Mouse (Mus musculus): ENCODE data around the gene Smug1. TPM values are rescaled to one million over a fixed set of nuclear protein-coding genes. Genes with fewer than 3 reads are reported as not detected.
A peak's percentile ranks its signal among the peaks of the same experiment; 100 is the strongest.

Gene Smug1
- polyA plus RNA-seq, 1 experiment from 2014 or later = 13.0 TPM

GRCm38 (mm10) chr15:103202088-103202793, 35.3 kb upstream of the Smug1 start:
- peak; percentile 49; the same call in 1 of the 2 replicates for ATAC-seq (replicated peaks; ENCODE audit: low FRiP score, low read depth)
- Histone ChIP-seq H3K9ac (ENCODE audit: low read depth, low read length) (no peak overlapping the region), H3K27me3 (ENCODE audit: insufficient read depth, low read length) (no peaks in the 10 kb centered on the region), H3K27ac (peak overlapping the region; percentile 51), H3K36me3 (ENCODE audit: insufficient read depth, low read length) (peaks cover 49% of the 10 kb centered on the region), H3K4me3 (replicated peaks; ENCODE audit: low read depth, low read length) (no peak overlapping the region), H3K9me3 (replicated peaks; ENCODE audit: low read length) (no peaks in the 10 kb centered on the region), H3K4me2 (ENCODE audit: low read length) (no peak overlapping the region), H3K4me1 (replicated peaks; ENCODE audit: insufficient read depth, low read length) (peaks cover 2% of the 10 kb centered on the region; the same call in 1 of the 2 replicates)
- DNase-seq (ENCODE audit: low spot score) = peak; percentile 92
- 34% methylated on average over 6 of the region's 6 CpGs for WGBS
- TF ChIP-seq CTCF (IDR thresholded peaks at IDR 0.05; ENCODE audit: low read depth) = no peak

- H3K36me3 ChIP-seq (ENCODE audit: insufficient read depth, low read length) = peaks cover 48% of the 10 kb centered on the region
- no peaks in the 10 kb centered on the region for H3K9me3 ChIP-seq (replicated peaks; ENCODE audit: low read length)
- H3K4me1 ChIP-seq (replicated peaks; ENCODE audit: insufficient read depth, low read length) = peaks cover 2% of the 10 kb centered on the region; the same call in 1 of the 2 replicates
- 85% methylated on average over 4 of the region's 4 CpGs for WGBS
- no peak overlapping the region for H3K4me2 ChIP-seq (ENCODE audit: low read length)
- no peaks in the 10 kb centered on the region for H3K27me3 ChIP-seq (ENCODE audit: insufficient read depth, low read length)
- H3K27ac ChIP-seq = no peak overlapping the region
- no peak overlapping the region for H3K4me3 ChIP-seq (replicated peaks; ENCODE audit: low read depth, low read length)
- no peak for TF ChIP-seq CTCF (IDR thresholded peaks at IDR 0.05; ENCODE audit: low read depth)
- ATAC-seq (replicated peaks; ENCODE audit: low FRiP score, low read depth) (no peak), DNase-seq (ENCODE audit: low spot score) (no peak)
- no peak overlapping the region for H3K9ac ChIP-seq (ENCODE audit: low read depth, low read length)
Measured at GRCm38 (mm10) chr15:103197785-103198184, 30.9 kb upstream of the Smug1 start.

GRCm38 (mm10) chr15:103196835-103197234, 29.9 kb upstream of the Smug1 start:
- no peak for ATAC-seq (replicated peaks; ENCODE audit: low FRiP score, low read depth)
- no peak overlapping the region for H3K9ac ChIP-seq (ENCODE audit: low read depth, low read length)
- H3K4me2 ChIP-seq (ENCODE audit: low read length) = no peak overlapping the region
- WGBS = 85% methylated on average over 1 of the region's 1 CpGs
- H3K27me3 ChIP-seq (ENCODE audit: insufficient read depth, low read length) = no peaks in the 10 kb centered on the region
- peaks cover 2% of the 10 kb centered on the region; the same call in 1 of the 2 replicates for H3K4me1 ChIP-seq (replicated peaks; ENCODE audit: insufficient read depth, low read length)
- TF ChIP-seq CTCF (IDR thresholded peaks at IDR 0.05; ENCODE audit: low read depth) = no peak
- H3K36me3 ChIP-seq (ENCODE audit: insufficient read depth, low read length) = peaks cover 50% of the 10 kb centered on the region
- H3K9me3 ChIP-seq (replicated peaks; ENCODE audit: low read length) = no peaks in the 10 kb centered on the region
- H3K27ac ChIP-seq = no peak overlapping the region
- no peak overlapping the region for H3K4me3 ChIP-seq (replicated peaks; ENCODE audit: low read depth, low read length)
- no peak for DNase-seq (ENCODE audit: low spot score)

- Histone ChIP-seq H3K9me3 (replicated peaks; ENCODE audit: low read length) (no peaks in the 10 kb centered on the region), H3K27me3 (ENCODE audit: insufficient read depth, low read length) (no peaks in the 10 kb centered on the region), H3K27ac (no peak overlapping the region), H3K4me2 (ENCODE audit: low read length) (no peak overlapping the region), H3K36me3 (ENCODE audit: insufficient read depth, low read length) (peaks cover 31% of the 10 kb centered on the region), H3K4me3 (replicated peaks; ENCODE audit: low read depth, low read length) (no peak overlapping the region), H3K4me1 (replicated peaks; ENCODE audit: insufficient read depth, low read length) (peaks cover 5% of the 10 kb centered on the region), H3K9ac (ENCODE audit: low read depth, low read length) (no peak overlapping the region)
- TF ChIP-seq CTCF (IDR thresholded peaks at IDR 0.05; ENCODE audit: low read depth) = no peak
- ATAC-seq (replicated peaks; ENCODE audit: low FRiP score, low read depth) (no peak), DNase-seq (ENCODE audit: low spot score) (peak; percentile 58)
- WGBS = 64% methylated on average over 2 of the region's 2 CpGs
Measured at GRCm38 (mm10) chr15:103193606-103194005, 26.7 kb upstream of the Smug1 start.

GRCm38 (mm10) chr15:103190531-103191462, 23.9 kb upstream of the Smug1 start:
- Histone ChIP-seq H3K27me3 (ENCODE audit: insufficient read depth, low read length) (no peaks in the 10 kb centered on the region), H3K4me1 (replicated peaks; ENCODE audit: insufficient read depth, low read length) (peaks cover 5% of the 10 kb centered on the region), H3K27ac (peak overlapping the region; percentile 48; the same call in 1 of the 2 replicates), H3K36me3 (ENCODE audit: insufficient read depth, low read length) (peaks cover 11% of the 10 kb centered on the region; the same call in 1 of the 2 replicates), H3K9me3 (replicated peaks; ENCODE audit: low read length) (no peaks in the 10 kb centered on the region), H3K4me2 (ENCODE audit: low read length) (no peak overlapping the region), H3K4me3 (replicated peaks; ENCODE audit: low read depth, low read length) (no peak overlapping the region), H3K9ac (ENCODE audit: low read depth, low read length) (no peak overlapping the region)
- DNase-seq (ENCODE audit: low spot score) (peak; percentile 81), ATAC-seq (replicated peaks; ENCODE audit: low FRiP score, low read depth) (peak; percentile 58; the same call in 1 of the 2 replicates)
- TF ChIP-seq CTCF (IDR thresholded peaks at IDR 0.05; ENCODE audit: low read depth) = peak; percentile 80
- 23% methylated on average over 10 of the region's 10 CpGs for WGBS

GRCm38 (mm10) chr15:103190083-103190482, 23.2 kb upstream of the Smug1 start:
- H3K4me1 ChIP-seq (replicated peaks; ENCODE audit: insufficient read depth, low read length) = peaks cover 5% of the 10 kb centered on the region
- no peak overlapping the region for H3K4me3 ChIP-seq (replicated peaks; ENCODE audit: low read depth, low read length)
- DNase-seq (ENCODE audit: low spot score) = no peak
- H3K27ac ChIP-seq = peak overlapping the region; percentile 48; the same call in 1 of the 2 replicates
- H3K4me2 ChIP-seq (ENCODE audit: low read length) = no peak overlapping the region
- 34% methylated on average over 7 of the region's 7 CpGs for WGBS
- H3K9ac ChIP-seq (ENCODE audit: low read depth, low read length) = no peak overlapping the region
- no peaks in the 10 kb centered on the region for H3K27me3 ChIP-seq (ENCODE audit: insufficient read depth, low read length)
- ATAC-seq (replicated peaks; ENCODE audit: low FRiP score, low read depth) = 0 out of 2 replicates have a peak, but pooled peaks have one; percentile 23
- no peaks in the 10 kb centered on the region for H3K9me3 ChIP-seq (replicated peaks; ENCODE audit: low read length)
- H3K36me3 ChIP-seq (ENCODE audit: insufficient read depth, low read length) = peaks cover 5% of the 10 kb centered on the region; the same call in 1 of the 2 replicates
- no peak for TF ChIP-seq CTCF (IDR thresholded peaks at IDR 0.05; ENCODE audit: low read depth)

Data from kidney, postnatal 0 days (tissue).